Mouse (Mus musculus): ENCODE data around the gene Nprl3.

- TF ChIP-seq CTCF (IDR thresholded peaks at IDR 0.05; ENCODE audit: low read depth) (no peak), EP300 (IDR thresholded peaks at IDR 0.05; ENCODE audit: low read depth) (no peak)
Measured at GRCm38 (mm10) chr11:32196727-32197126, 70.8 kb downstream of the Nprl3 start.
